Mouse (Mus musculus) lung, adult 18-20 months (tissue): ENCODE data around the gene Cygb.
"Not testable (repeated sequence)": the region's sequence is repeated elsewhere in the genome, so short reads cannot be mapped to it uniquely, and the experiment has no call there.

Source experiments
- DNase-seq, 2 experiments: peaks; one replicate each; pipeline ENCODE4 v3.0.0; 2022; ENCODE audit warnings: mixed read lengths in 2 of 2

Gene Cygb

DNA sequence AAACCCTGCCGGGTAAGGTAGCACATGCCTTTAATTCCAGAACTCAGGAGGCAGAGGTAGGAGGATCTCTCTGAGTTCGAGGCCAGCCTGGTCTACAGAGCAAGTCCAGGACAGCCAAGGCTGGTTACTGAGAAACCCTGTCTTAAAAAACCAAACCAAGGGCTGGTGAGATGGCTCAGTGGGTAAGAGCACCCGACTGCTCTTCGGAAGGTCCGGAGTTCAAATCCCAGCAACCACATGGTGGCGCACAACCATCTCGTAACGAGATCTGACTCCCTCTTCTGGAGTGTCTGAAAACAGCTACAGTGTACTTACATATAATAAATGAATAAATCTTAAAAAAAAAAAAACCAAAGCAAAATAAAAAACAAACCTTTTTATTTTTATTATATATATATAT lies 17.5 kb downstream of the Cygb start:
- DNase-seq, result not testable (repeated sequence)

DNA sequence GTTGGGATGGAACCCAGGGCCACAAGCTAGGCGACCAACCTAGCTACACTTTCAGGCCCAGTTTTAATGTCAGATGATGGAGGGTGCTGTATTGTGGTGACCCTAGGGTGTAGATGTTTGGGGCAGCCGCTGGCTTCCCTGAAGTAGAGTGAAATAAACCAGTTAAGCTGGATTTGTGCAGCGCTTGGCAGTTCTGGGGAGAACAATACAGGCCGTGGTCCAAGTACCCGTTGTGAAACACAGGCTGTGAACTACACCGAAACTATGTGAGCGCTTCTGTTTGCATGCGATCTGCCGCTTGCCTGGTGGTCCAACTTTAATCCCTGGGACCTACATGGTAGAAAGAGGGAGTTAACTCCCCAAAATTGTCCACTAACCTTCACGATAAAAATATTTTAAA lies 21.2 kb downstream of the Cygb start:
- DNase-seq, result peak; percentile 65 to 76

DNA sequence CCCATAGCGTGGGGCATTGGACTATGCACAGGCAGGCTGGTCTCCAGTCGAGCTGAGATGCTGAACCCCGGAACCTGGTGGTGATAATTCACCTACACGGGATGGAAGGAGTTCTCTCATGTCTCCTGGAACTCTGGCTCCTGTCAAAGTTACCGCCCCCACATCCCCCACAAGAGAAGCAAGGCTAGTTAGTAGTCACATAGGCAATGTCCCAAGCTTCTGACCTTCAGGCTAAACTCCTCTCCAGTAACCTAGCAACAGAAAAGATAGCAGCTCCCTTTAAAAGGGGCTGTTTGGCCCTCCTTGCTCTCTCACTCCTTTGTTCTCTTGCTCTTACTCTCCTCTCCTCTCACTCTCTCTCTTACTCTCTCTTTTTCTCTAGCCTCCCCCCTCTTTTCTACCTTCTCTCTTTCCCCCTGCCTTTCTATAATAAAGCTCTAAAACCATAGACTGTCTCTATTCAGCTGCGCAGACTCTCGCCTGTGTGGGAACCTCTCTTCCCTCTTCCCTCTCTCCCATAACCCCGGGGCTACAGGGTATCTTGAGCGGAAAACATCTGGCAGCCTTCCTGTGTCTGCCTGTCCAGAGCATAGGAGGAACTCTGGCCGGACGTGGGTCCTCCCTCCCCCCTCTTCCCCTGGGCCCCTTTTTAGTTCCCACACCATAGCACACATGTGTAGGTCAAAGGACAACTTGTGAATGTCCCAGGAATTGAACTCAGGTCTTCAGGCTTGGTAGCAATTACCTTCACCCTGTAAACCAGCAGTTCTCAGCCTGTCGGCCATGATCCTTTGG lies 23.7 kb downstream of the Cygb start:
- no peak for DNase-seq

DNA sequence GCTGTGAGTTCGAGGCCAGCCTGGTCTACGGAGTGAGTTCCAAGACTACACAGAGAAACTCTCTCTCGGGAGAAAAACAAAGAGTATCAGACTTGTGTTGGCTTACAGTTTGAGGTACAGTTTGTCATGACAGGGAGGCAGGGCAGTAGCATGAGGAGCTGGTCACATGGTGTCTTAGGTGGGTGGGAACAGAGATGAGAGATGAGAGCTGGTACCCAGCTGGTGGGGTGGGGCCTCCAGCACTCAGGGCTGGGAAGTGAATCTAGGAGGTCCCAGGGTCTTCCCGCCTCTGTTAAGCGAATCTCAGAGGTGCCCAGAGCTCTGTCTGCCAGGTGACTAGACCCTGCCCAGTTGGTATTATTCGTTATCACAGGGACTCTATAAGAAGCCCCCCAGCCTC lies 24.6 kb downstream of the Cygb start:
- no peak for DNase-seq

DNA sequence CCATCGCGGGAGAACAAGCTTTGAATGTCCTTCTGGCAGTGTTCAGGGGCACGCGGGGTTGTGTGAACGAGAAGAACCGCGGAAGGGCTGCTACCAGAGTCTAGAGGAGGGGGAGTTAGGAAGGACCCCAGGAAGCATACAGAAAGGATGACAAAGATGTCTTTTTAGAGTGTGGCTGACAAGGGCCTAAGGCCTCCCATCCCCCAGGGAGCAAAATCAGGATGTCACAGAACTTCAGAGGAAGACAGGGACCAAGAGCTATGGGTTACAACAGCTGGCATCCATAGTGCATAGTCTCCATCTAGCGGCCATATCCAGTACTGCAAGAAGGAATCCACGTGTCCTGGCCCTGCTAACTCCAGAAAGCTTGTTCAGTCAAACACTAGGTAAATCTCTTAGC lies 25.4 kb downstream of the Cygb start:
- DNase-seq, result peak; percentile 85 to 90

DNA sequence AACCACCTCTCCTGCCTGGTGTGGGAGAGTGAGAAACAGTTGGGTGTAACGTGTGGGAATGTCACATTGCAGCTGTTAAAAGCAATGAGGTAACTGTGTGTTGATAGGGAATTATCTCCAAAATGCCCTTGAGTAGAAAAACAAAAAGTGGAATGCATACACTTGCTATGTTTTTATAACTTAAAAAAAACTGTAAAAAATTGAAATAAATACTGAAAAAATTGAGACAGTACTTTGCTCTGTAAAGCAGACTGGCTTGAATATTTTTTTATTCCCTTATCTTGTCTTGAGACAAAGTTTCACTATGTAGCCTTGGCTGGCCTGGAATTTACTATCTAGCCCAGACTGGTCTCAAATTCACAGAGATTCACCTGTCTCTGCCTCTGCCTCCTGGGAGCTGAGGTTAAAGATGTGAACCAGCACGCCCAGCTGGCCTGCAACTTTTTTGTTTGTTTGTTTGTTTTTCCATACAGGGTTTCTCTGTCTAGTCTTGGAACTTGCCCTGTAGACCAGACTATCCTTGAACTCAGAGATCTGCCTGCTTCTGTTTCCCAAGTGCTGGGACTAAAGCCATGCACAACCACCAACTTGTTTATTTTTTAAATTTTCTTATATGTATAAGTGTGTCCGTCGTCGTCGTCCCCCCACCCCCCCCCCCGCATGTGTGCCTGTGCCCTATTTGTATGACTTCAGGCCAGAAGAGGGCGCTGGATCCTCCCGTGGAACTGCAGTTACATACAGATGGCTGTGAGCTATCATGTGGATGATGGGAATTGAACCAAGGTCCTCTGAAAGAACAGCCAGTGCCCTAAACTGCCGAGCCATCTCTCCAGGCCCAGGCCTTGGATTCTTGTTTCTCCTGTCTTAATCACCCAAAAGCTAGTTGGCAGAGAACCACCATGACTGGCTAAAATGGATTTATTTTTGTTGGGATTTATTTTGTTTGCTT lies 26.8 kb downstream of the Cygb start:
- DNase-seq, result no peak

DNA sequence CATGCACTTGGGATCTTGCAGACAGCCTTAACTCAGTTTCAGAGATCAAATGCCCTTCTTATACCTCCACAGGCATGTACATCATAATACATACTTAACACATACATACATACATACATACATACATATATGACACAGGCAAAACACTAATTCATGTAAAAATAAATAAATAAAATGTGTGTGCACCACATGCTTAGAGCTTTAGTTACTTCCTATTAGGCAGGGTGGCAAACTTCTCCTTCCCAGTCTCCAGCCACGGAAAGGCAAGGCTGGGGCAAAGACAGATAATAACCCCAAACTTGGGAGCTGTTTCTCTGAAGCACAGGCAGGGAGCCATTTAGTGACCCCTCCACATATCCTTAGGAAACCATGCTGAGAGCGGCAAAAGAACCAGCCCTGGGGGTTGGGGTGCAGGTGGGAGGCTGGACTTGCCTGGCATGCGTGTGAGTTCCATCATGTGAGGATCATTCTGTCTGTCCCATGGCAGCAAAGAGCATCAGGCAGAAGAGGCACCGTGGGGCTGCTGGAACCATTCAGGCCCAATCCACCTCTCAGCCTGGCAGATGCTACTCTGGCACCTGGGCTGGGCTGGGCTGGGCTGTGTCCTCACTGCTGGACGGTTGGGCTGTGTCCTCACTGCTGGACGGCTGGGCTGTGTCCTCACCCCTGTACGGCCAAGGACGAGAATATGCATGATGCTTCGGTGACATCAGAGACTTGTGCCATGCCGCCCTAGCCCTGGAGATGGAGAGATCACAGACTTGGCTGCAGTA lies 27.6 kb downstream of the Cygb start, which contains the start of gene Rhbdf2:
Gene Rhbdf2, minus strand, starts transcription at position 721 of the 773 bp plus-strand sequence.
- DNase-seq, result no peak

DNA sequence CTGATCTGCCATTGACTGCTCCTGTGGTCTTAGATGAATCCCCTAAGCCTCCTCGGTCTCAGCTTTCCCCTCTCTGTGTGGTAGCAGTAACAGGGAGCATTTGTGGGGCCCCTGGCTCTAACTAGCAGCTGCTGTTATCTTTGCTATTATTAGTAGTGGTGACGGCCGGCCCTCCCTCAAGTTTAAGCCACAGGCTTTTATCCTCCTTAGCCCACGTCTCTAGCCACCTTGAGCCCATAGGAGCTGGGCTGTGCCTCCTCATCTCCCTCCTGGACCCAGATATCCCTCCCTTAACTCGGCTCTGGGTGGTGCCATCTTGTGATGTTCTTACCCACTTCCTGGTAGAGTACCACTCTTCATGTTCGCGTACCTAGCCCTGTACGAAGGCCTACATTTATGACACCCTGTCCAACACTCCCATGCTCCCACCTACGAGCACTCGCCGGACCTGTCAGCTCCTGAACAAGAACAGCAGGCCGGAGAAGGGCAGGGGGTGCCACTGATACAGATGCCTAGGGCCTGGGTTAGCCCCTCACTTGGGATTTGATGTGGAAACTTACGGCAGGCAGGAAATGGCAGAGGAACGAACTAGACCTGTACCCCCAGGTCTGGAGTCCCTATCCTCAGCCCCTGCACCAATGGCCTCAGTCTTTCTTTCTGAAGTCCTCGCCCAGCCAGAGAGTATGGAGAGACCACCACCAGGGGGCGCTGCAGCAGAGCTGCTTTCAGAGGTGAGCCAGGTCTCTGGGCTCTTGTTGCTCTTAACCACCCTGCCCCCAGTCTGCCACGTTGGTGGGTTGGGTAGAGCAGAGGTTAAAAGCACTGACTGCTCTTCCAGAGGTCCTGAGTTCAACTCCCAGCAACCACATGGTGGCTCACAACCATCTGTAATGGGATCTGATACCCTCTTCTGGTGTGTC lies 28.8 kb downstream of the Cygb start:
- DNase-seq, result peak in 1 of 2 experiments; percentile 43

DNA sequence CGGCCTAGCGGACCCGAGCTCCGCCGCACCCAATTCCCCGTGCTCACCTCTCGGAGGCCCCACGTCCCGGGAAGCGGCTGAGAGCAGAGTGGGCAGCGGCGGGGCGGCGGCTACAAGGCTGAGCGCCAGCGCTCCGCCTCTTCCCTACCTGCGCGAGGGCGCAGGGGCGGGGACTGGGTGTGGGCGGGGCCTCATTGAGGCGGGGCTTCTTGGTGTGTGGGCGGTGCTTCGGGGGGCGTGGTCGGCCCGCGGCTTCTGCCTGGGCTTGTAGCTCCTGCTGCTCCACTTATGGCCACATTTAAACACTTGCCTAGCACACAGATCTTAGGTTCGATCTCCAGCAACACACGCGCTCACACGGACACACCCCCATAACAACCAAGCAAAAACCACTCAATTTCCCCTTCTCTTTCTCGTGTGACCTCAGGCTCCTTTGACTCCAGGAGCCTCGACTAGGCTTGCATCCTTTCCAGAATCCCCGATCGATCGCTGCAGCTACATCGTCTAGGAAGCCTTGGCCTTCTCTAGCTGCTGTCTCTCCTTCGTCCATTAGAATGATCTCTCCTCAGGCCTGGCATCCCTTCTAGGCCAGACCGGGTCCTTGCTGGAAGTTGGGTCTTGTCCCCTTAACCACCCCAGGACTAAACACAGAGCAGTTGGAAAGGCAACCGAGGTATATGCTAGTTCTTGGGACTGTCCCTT lies 29.8 kb downstream of the Cygb start:
- DNase-seq, result peak; percentile 89

DNA sequence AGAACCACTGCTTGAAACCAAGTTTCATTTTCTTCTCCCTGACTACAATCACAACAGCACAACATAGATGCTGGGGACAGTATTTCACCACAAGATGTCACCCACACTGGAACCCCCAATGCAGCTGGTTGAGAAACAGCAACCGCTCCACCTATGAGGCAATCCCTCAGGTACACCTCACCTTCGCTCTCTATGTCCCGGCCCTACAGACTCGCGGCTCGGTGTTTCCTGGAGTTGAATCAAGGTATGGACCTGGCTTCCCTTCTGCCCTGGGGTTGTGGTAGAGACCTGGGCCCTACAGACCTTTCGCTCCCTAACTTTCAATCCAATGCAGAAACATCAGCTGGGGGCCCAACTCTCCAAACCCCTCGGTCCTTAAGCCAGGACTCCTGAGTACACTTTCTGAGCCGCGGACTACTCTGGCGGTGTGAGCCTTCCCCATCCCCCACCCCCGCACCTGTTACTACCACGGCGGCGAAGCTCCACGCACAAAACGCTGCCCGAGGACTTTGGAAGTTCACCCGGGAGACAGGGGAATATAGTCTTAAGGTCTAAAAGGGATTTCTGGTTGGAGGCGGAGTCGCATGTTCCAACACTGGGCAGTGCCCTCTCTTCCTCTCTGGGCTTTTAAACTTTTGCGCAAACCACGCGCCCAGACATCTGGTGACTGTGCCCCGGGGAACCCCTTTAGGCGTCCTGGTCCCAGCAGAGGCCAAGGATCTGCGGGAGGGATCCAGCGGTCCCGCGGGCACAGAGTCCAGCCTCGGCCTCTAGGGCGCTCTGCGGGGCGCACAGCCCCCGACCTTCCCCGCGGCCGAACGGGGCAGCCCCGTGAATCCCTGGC lies 30.6 kb downstream of the Cygb start:
- DNase-seq, result peak; percentile 42 to 61

DNA sequence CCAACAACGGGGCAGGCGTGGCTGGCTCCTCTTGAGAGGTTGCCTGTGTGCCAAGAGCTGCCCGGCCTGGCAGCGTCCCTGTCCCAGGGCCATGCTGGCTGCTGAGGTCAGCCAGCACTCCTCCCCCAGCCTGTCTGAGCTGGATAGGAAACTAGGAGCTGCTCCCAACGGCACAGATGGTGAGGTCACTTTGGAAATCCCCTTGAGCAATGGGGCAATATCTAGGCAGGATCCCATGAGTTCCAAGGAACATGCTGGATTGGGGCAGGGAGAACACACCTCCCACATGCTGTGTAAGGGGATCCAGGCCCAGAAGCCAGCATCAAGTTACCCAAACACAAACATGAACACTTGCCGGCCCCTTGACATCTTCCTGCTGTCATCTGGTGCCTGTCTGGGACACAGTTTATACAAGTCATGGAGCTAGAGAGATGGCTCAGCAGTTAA lies 32.8 kb downstream of the Cygb start:
- peak; percentile 94 to 97 for DNase-seq

DNA sequence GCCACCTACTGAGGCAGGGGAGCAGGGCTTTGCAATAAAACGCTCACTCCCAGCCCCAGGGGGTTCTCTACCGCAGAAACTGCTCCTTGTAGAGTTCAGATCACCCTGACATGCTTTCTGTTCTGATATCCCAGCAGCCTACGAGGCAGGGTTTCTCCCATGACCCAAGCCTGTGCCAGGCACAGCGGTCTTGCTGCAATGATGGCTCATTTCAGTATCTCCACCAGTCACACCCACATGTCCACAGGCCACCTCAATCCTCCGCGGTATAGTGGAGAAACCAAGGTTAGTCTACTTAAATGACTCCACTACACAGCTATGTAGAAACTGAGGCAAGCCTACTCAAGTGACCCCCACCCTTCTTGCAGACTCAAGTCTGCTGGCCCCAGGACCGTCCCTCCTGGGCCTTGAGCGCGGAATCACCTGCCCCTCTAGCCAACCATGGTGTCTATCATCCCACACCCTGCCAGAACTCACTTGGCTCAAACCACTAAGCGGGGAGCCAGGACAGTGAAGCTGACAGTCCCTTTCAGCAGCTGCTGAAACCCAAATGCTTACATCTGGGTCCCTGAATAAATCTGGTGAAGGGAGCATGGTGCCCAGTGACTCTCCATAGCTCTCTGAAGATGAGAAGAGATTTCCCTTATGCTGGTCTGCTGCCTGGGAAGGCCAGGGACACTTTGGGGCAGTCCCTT lies 33.4 kb downstream of the Cygb start:
- no peak for DNase-seq

DNA sequence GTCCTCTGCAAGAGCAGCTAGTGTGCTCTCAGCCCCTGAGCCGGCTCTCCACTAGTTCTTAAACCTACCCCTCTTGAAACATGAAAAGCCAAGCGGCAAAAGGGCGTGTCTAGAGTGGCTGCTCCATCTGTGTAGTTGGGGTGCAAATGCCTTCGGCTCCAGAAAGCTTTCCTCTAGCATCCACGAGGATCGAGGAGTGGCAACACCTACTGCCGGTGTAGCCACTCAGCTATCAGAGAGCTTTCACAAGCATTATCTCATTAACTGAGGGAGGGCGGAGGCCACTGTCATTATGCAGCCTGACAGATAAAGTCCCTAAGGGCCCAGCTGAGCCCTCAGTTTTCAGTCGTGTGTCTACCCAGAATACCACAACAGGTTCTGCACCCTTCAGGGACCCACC lies 34.0 kb downstream of the Cygb start:
- peak; percentile 82 to 87 for DNase-seq

DNA sequence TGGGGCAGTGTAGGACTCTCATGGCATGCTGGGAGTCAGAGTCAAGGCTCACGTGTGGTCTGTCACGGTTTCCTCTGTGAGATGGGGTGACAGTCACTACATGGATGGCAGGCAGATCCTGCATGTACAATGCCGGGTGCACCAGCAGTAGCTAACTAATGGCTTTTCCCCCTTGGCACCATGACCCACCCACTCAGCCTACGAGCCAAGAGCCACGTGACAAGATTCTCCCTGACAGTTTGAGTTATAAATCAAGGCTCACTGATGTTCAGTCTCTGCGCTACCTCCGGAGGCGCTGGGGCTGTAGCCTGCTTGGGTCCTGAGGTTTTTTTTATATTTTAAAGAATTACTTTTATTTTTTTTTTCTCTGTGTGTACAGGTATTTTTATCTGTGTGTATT lies 34.6 kb downstream of the Cygb start:
- no peak for DNase-seq

DNA sequence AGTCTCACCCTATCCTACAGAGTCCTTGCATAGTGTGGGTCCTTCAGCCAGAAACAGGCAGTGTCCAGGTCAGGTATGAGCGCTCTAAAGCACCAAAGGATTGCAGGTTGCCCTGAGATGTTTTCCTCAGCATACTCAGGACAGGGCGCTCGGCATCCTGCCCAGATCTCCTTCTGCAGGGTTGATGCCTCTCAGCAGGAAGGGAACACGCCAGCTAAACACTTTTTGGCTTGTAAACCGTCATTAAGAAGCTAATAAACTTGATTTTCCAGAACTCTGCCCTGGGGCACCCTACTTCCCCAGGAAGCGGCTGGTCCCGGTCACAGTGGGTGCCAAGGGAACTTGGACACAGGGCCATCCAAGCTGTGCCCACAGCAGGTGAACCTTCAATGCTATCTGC lies 35.0 kb downstream of the Cygb start:
- peak; percentile 83 to 86 for DNase-seq

DNA sequence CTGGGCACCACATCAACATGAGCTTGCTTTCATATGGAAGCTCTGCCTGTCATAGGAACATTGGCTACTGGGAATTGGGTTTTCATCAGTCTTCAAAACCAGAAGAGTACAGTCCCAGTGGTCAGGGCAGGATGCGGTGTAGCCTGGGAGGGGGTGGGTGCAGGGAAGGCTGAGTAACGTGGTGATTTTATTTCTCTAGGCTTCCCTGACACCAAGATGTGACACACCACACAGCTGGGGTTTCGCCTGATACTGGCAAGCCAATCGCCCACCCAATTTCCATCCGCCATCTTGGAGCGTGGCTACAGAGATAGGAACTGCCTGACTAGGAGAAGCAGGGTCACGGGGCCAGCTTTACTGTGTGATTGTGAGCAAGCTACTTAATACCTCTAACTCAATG lies 35.4 kb downstream of the Cygb start:
- no peak for DNase-seq

DNA sequence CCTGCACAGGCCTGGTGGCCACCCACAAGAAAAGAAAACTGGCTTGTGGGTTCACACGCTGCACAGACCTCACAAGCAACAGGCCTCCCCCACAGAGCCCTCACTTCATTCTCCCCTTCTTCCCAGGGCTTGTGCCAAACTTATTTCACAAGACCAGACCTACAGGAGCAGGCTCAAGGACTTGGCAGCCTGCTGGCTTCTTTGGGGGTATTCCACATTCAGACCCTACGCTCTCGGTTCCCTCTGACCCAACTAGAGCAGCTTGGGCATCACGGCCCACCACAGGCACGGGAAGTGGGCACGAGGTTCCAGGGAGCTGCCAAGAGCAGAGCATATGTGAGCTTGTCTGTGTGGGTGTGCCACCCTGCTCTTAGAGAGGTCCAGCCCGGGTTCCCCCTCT lies 36.5 kb downstream of the Cygb start:
- peak; percentile 71 to 84 for DNase-seq

DNA sequence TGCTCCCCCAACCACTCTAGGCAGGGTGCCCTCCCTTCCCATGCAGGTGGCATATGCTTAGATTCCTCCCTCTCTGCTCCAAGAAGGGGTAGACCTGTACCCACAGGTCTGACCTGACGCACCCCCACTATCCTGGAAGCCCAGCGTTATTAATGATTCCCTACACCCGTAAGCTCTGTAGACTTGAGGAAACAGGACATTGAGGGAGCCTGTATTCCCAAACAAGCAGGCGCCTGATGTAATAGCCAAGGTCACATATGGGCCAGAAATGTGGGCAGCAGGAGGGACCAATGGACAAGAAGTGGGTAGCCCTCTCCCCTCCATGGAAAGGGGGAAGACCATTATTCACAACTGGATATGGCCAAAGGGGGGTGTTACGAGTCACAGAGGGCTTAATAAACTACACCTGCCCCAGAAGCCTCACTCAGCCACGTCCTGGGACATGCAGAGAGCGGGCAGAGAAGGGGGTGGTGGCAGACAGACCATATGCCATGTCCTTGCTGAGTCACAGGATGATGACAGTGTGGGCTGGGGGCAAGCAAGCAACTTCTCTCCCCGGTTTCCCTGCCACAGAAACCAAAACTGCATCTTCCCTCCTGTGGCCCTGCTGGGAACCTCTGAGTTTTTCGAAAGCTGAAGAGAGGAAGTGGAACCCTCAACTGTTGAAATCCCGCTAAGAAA lies 37.5 kb downstream of the Cygb start:
- peak; percentile 44 to 51 for DNase-seq
